Mouse (Mus musculus) neural tube, embryonic 11.5 days (tissue): ENCODE results near the gene Cldn10. TPM values are rescaled to one million over a fixed set of nuclear protein-coding genes. Genes with fewer than 3 reads are reported as not detected.
"Not testable (repeated sequence)": the region's sequence is repeated elsewhere in the genome, so short reads cannot be mapped to it uniquely, and the experiment has no call there.

Experiments
- ATAC-seq: fragments of 200-750 bp; cut with Nextera tagmentation; 2 replicates; pipeline ENCODE4 v1.8.0; 2017; ENCODE audit warnings: moderate number of reproducible peaks, mild to moderate bottlenecking, moderate TSS enrichment, moderate library complexity; ENCODE audit not compliant: insufficient read depth, low FRiP score, low TSS enrichment
- DNase-seq: peaks from one replicate; pipeline ENCODE4 v3.0.0-alpha.2; 2015; ENCODE audit warnings: low spot score
- H3K27ac ChIP-seq: fragments of 300-500 bp; sonication (generic); 2 replicates; pipeline ENCODE4 v1.5.1; 2014; ENCODE audit warnings: low read depth, mild to moderate bottlenecking, low read length
- H3K27me3 ChIP-seq: fragments of 300-500 bp; sonication (generic); 2 replicates; pipeline ENCODE4 v1.6.1; 2014; ENCODE audit warnings: mild to moderate bottlenecking, low read length, mixed read lengths; ENCODE audit not compliant: control insufficient read depth, insufficient read depth
- H3K36me3 ChIP-seq: fragments of 300-500 bp; sonication (generic); 2 replicates; pipeline ENCODE4 v1.6.1; 2014; ENCODE audit warnings: mild to moderate bottlenecking, low read length, moderate library complexity, mixed read lengths; ENCODE audit not compliant: control insufficient read depth, insufficient read depth
- H3K4me1 ChIP-seq: fragments of 300-500 bp; sonication (generic); 2 replicates; pipeline ENCODE4 v1.6.1; 2014; ENCODE audit warnings: low read length, mixed read lengths; ENCODE audit not compliant: control insufficient read depth, insufficient read depth
- H3K4me2 ChIP-seq: fragments of 300-500 bp; sonication (generic); 2 replicates; pipeline ENCODE4 v1.6.1; 2014; ENCODE audit warnings: low read depth, mild to moderate bottlenecking, moderate library complexity
- H3K4me3 ChIP-seq: fragments of 300-500 bp; sonication (generic); 2 replicates; pipeline ENCODE4 v1.5.1; 2014; ENCODE audit warnings: low read depth, low read length
- H3K9ac ChIP-seq: fragments of 300-500 bp; sonication (generic); 2 replicates; pipeline ENCODE4 v1.6.1; 2014; ENCODE audit warnings: mild to moderate bottlenecking, low read length
- H3K9me3 ChIP-seq: fragments of 300-500 bp; sonication (generic); 2 replicates; pipeline ENCODE4 v1.6.1; 2016; ENCODE audit warnings: low read length; ENCODE audit not compliant: control insufficient read depth
- WGBS: fragments of 180-500 bp; shearing (Covaris S2); extraction: QIAGEN DNeasy Blood & Tissue Kit; methylation state at CpG from one replicate; pipeline ENCODE4 v1.1.7; 2014; 5-methylcytosine and 5-hydroxymethylcytosine counted together
- polyA plus RNA-seq: library from polyadenylated mRNA; unstranded; fragments of >200 nt; fragmentation: Nextera tagmentation; extraction: Ambion mirVana; gene quantifications from 2 replicates; pipeline ENCODE4 v1.2.1, GENCODE M21; 2014

The Cldn10 gene
- polyA plus RNA-seq, 1 experiment from 2014 or later = 0.38 TPM

DNA sequence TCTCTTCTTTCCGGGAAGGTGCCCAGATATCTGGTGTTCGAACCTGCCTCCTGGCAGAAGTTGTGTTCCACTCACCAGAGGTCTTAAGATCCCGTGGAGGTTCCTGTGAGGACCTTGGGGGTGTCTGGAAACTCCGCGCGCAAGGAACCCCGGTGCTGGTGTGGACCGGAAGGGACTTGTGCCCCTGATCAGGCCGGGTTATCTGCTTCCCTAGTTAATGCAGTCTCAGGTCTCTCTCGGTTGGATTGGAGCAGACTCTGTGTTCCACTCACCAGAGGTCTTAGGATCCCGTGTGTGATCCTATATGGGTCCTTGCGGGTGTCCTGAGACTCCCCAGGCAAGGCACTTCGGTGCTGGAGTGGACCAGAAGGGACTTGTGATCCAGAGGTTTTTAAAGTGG is 24.3 kb upstream of the Cldn10 start:
- not testable (repeated sequence) for H3K4me3 ChIP-seq, H3K9ac ChIP-seq, DNase-seq, H3K9me3 ChIP-seq, H3K4me2 ChIP-seq, ATAC-seq, H3K27ac ChIP-seq, H3K4me1 ChIP-seq, H3K27me3 ChIP-seq, H3K36me3 ChIP-seq
- WGBS = 95% methylated on average over 13 of the region's 13 CpGs

DNA sequence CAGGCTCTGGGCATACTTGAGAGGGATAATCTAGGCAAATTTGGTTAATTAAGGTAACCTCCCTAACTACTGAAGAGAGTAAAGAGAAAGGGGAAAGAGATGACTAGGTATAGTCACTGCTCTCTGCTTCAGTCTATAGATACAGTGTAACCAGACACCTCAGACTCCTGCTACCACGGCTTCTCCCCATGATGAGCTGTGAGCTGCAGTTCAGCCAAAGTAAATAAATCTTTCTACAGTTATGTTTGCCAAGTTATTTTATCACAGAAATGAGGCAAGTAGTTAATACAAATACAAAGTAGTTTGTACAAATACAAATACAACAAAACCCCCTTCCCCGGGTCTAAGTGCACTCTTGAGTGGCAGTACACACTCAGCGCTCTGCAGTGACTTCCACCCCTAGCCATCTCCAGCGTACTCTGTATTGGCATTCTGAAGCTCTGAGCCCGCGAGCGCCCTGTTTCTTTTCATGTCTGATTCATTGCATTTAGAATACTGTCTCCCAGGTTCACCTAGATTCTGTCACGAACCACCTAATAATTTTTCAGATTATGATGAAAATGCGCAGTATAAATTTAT is 23.7 kb upstream of the Cldn10 start:
- H3K4me2 ChIP-seq = no peak overlapping the region
- H3K27ac ChIP-seq = no peak overlapping the region
- no peaks in the 10 kb centered on the region for H3K4me1 ChIP-seq
- no peak overlapping the region for H3K9ac ChIP-seq
- no peak for ATAC-seq
- no peak overlapping the region for H3K4me3 ChIP-seq
- H3K9me3 ChIP-seq = no peaks in the 10 kb centered on the region
- 85% methylated on average over 9 of the region's 9 CpGs for WGBS
- no peaks in the 10 kb centered on the region for H3K27me3 ChIP-seq
- no peak for DNase-seq
- no peaks in the 10 kb centered on the region for H3K36me3 ChIP-seq

DNA sequence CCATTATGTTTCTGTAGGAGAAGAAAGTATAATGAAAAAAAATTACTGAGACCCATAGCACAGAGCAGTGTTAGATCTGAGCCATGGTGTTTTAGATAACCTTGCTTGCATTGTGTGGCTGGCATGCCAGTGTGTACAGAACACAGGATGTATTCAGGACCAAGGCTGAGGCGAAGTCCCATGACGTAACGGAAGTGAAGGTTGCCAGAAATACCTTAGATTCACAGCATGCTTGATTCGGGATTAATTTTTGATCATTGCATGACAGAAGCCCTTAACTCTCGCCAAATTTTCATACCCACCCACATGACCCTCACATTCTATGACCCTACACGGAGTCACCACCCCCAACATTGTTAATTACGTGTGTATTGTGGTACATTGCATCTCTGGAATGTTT is 22.4 kb upstream of the Cldn10 start:
- Histone ChIP-seq H3K36me3 (no peaks in the 10 kb centered on the region), H3K27me3 (no peaks in the 10 kb centered on the region), H3K4me3 (no peak overlapping the region), H3K9ac (no peak overlapping the region), H3K9me3 (no peaks in the 10 kb centered on the region), H3K4me1 (no peaks in the 10 kb centered on the region), H3K27ac (no peak overlapping the region), H3K4me2 (no peak overlapping the region)
- DNase-seq (no peak), ATAC-seq (no peak)
- 83% methylated on average over 7 of the region's 7 CpGs for WGBS

GRCm38 (mm10) chr14:118765951-118766350 is 21.8 kb upstream of the Cldn10 start:
- Histone ChIP-seq H3K9me3 (no peaks in the 10 kb centered on the region), H3K4me1 (no peaks in the 10 kb centered on the region), H3K4me3 (no peak overlapping the region), H3K4me2 (no peak overlapping the region), H3K27ac (no peak overlapping the region), H3K9ac (no peak overlapping the region), H3K27me3 (no peaks in the 10 kb centered on the region), H3K36me3 (no peaks in the 10 kb centered on the region)
- DNase-seq = no peak
- 85% methylated on average over 7 of the region's 7 CpGs for WGBS
- no peak for ATAC-seq

GRCm38 (mm10) chr14:118766368-118766767 is 21.3 kb upstream of the Cldn10 start:
- DNase-seq (no peak), ATAC-seq (no peak)
- no peak overlapping the region for H3K9ac ChIP-seq
- WGBS = 69% methylated on average over 5 of the region's 5 CpGs
- no peak overlapping the region for H3K4me3 ChIP-seq
- H3K36me3 ChIP-seq = no peaks in the 10 kb centered on the region
- H3K27ac ChIP-seq = no peak overlapping the region
- no peak overlapping the region for H3K4me2 ChIP-seq
- no peaks in the 10 kb centered on the region for H3K27me3 ChIP-seq
- no peaks in the 10 kb centered on the region for H3K4me1 ChIP-seq
- H3K9me3 ChIP-seq = no peaks in the 10 kb centered on the region

DNA sequence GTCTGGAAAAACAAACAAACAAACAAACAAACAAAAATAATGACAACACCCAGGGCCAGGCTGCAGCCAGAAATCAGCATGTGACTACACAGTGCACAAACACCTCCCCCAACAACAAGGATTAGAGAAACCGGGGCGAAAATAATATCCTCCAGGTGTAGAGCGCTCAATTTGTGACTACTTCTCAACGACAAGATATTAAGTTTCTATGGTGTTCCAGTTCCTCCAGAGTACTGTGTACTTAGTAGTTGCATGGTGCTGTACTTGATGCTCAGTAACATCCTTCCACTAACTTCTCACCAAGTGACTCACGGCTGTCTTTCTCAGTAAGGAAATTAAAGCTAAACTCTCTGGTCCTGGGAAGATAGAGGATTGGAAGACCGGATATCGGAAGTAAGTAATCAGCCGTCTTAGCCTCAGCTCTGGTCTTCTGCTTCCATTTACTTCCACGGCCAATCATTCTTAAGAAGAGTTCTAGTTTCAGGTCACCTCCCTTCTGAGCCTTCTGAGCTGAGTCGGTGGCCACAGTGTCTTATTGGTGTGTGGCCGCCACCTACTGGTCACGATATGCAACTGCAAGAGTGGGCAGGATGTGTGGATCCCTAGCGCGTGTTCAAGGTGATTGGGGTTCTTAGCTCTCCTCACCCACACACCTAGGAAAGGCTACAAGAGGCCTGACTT is 19.9 kb upstream of the Cldn10 start:
- H3K27me3 ChIP-seq = no peaks in the 10 kb centered on the region
- H3K4me2 ChIP-seq = no peak overlapping the region
- DNase-seq (peak; percentile 76), ATAC-seq (peak; percentile 82; the same call in 1 of the 2 replicates)
- WGBS = 38% methylated on average over 14 of the region's 14 CpGs
- H3K9ac ChIP-seq = no peak overlapping the region
- no peaks in the 10 kb centered on the region for H3K4me1 ChIP-seq
- H3K9me3 ChIP-seq = no peaks in the 10 kb centered on the region
- H3K27ac ChIP-seq = no peak overlapping the region
- H3K36me3 ChIP-seq = no peaks in the 10 kb centered on the region
- H3K4me3 ChIP-seq = no peak overlapping the region

GRCm38 (mm10) chr14:118768354-118768713 is 19.4 kb upstream of the Cldn10 start:
- Histone ChIP-seq H3K27me3 (no peaks in the 10 kb centered on the region), H3K4me1 (no peaks in the 10 kb centered on the region), H3K4me3 (no peak overlapping the region), H3K9me3 (no peaks in the 10 kb centered on the region), H3K27ac (no peak overlapping the region), H3K4me2 (no peak overlapping the region), H3K36me3 (no peaks in the 10 kb centered on the region), H3K9ac (no peak overlapping the region)
- 55% methylated on average over 17 of the region's 17 CpGs for WGBS
- DNase-seq = no peak
- ATAC-seq = no peak

DNA sequence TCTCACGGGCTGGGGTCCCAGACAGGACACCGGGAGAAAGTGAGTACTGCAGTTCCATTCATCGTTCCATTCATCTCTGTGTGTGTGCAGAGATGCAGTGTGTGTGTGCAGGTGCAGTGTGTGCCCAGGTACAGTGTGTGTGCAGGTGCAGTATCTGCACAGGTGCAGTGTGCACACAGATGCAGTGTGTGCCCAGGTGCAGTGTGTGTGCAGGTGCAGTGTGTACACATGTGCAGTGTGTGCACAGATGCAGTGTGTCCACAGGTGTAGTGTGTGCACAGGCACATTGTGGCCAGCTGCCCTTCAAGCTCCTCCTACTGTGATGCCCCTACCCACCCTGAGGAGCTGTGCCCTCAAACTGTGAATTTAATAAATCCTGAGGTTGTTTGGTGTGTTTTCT is 14.0 kb upstream of the Cldn10 start:
- ATAC-seq = no peak
- Histone ChIP-seq H3K9ac (no peak overlapping the region), H3K36me3 (no peaks in the 10 kb centered on the region), H3K4me3 (no peak overlapping the region), H3K4me1 (no peaks in the 10 kb centered on the region), H3K27ac (no peak overlapping the region), H3K27me3 (no peaks in the 10 kb centered on the region), H3K9me3 (no peaks in the 10 kb centered on the region), H3K4me2 (no peak overlapping the region)
- no peak for DNase-seq
- WGBS = 89% methylated on average over 3 of the region's 3 CpGs
